Mouse (Mus musculus) heart, embryonic 16.5 days (tissue): ENCODE data around the gene Dcaf17. TPM values are rescaled to one million over a fixed set of nuclear protein-coding genes. Genes with fewer than 3 reads are reported as not detected.

Experiments used
- ATAC-seq: fragments of 200-750 bp; cut with Nextera tagmentation; replicated peaks from 2 replicates; pipeline ENCODE4 v1.8.0; 2017; ENCODE audit warnings: moderate number of reproducible peaks; ENCODE audit not compliant: insufficient read depth, low FRiP score; ENCODE audit errors: extremely low read depth
- H3K27ac ChIP-seq: fragments of 300-500 bp; sonication (generic); 2 replicates; pipeline ENCODE4 v1.5.1; 2014; ENCODE audit warnings: mild to moderate bottlenecking, low read length, control low read depth, moderate library complexity
- H3K27me3 ChIP-seq: fragments of 300-500 bp; sonication (generic); 2 replicates; pipeline ENCODE4 v1.6.1; 2014; ENCODE audit warnings: low read length, mixed read lengths; ENCODE audit not compliant: control insufficient read depth, insufficient read depth
- H3K36me3 ChIP-seq: fragments of 300-500 bp; sonication (generic); 2 replicates; pipeline ENCODE4 v1.6.1; 2014; ENCODE audit not compliant: control insufficient read depth, insufficient read depth
- H3K4me1 ChIP-seq: fragments of 300-500 bp; sonication (generic); 2 replicates; pipeline ENCODE4 v1.6.1; 2014; ENCODE audit warnings: low read length, mixed read lengths; ENCODE audit not compliant: control insufficient read depth, insufficient read depth
- H3K4me2 ChIP-seq: fragments of 300-500 bp; sonication (generic); 2 replicates; pipeline ENCODE4 v1.6.1; 2014; ENCODE audit warnings: low read depth, mild to moderate bottlenecking, control low read depth, low read length
- H3K4me3 ChIP-seq: fragments of 300-500 bp; sonication (generic); 2 replicates; pipeline ENCODE4 v1.5.1; 2014; ENCODE audit warnings: mild to moderate bottlenecking, control low read depth, low read length
- H3K9ac ChIP-seq: fragments of 300-500 bp; sonication (generic); 2 replicates; pipeline ENCODE4 v1.6.1; 2014; ENCODE audit warnings: low read length, control low read depth
- H3K9me3 ChIP-seq: fragments of 300-500 bp; sonication (generic); replicated peaks from 2 replicates; pipeline ENCODE4 v1.6.1; 2016; ENCODE audit warnings: low read length; ENCODE audit not compliant: control insufficient read depth
- WGBS: fragments of 180-500 bp; shearing (Covaris S2); extraction: QIAGEN DNeasy Blood & Tissue Kit; methylation state at CpG from one replicate; pipeline ENCODE4 v1.1.7; 2014; 5-methylcytosine and 5-hydroxymethylcytosine counted together
- polyA plus RNA-seq: library from polyadenylated mRNA; unstranded; fragments of >200 nt; fragmentation: Nextera tagmentation; extraction: Ambion mirVana; gene quantifications from 2 replicates; pipeline ENCODE4 v1.2.1, GENCODE M21; 2015

Dcaf17 gene
- polyA plus RNA-seq, 1 experiment from 2014 or later, result 21.5 TPM

DNA sequence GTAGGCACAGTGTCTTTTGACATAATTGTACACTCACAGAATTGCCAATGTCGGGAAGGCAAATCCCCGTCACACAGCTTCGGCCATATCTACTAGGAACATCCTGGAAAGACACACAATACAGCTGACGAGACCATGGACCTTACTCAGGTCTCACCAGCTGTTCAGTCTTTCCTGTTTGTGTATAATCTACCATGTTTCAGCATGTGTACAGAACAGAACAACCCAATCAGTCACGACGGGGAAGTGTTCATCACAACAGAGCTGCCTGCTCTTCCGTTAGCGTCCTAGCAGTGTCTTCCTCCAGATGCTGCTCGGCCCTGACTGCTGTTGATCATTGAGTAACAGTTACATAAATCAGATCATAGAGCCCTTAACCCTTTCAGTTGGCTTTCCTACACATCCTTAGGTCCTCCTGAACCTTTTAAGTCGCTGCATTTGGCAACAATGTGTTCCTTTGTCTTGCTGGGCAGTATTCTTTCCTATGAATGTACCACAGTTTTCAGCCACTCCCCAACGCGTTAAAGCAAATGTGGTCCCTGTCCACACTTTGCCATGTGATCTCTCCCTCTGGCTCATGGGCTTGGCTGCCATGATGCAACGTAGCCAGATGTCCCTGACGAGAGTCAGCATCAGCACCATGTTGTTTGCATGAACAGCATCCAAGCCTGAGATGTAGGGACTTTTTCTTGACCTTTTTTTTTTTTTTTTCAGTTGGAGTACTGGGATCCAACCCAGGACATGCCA is 50.5 kb downstream of the Dcaf17 start:
- H3K9ac ChIP-seq, result no peak overlapping the region
- no peaks in the 10 kb centered on the region for H3K36me3 ChIP-seq
- 68% methylated on average over 14 of the region's 14 CpGs for WGBS
- H3K4me3 ChIP-seq, result no peak overlapping the region
- no peaks in the 10 kb centered on the region for H3K9me3 ChIP-seq
- H3K27me3 ChIP-seq, result no peaks in the 10 kb centered on the region
- H3K4me1 ChIP-seq, result no peaks in the 10 kb centered on the region
- ATAC-seq, result no peak
- H3K4me2 ChIP-seq, result no peak overlapping the region
- H3K27ac ChIP-seq, result no peak overlapping the region

DNA sequence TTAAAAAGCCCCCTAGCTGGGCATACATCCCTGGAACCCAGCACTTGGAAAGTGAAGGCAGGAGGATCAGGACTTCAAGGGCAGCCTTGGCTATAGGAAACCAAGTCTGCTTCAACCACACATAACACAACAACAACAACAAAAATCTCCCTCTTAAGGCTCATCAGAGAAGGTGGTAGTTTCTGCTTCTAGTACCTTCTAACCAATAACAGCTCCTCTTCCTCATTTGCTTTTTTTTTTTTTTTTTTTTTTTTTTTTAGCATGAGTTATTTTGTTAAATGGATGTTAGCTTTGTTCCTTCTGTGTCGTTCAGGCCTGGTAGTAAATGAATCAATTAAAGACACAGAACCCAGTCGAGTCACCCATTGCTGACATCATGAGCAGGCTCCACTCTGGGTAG is 52.1 kb downstream of the Dcaf17 start:
- no peak overlapping the region for H3K27ac ChIP-seq
- H3K4me2 ChIP-seq, result no peak overlapping the region
- no peak overlapping the region for H3K4me3 ChIP-seq
- H3K9ac ChIP-seq, result no peak overlapping the region
- 73% methylated on average over 2 of the region's 2 CpGs for WGBS
- no peaks in the 10 kb centered on the region for H3K4me1 ChIP-seq
- ATAC-seq, result no peak
- no peaks in the 10 kb centered on the region for H3K36me3 ChIP-seq
- no peaks in the 10 kb centered on the region for H3K9me3 ChIP-seq
- no peaks in the 10 kb centered on the region for H3K27me3 ChIP-seq

GRCm38 (mm10) chr2:71108541-71108940 is 53.4 kb downstream of the Dcaf17 start:
- Histone ChIP-seq H3K9me3 (no peaks in the 10 kb centered on the region), H3K36me3 (no peaks in the 10 kb centered on the region), H3K4me2 (no peak overlapping the region), H3K9ac (no peak overlapping the region), H3K27ac (no peak overlapping the region), H3K4me1 (peaks cover under 1% of the 10 kb centered on the region; the same call in 1 of the 2 replicates), H3K4me3 (no peak overlapping the region), H3K27me3 (no peaks in the 10 kb centered on the region)
- ATAC-seq, result no peak
- WGBS, result 82% methylated on average over 3 of the region's 3 CpGs

DNA sequence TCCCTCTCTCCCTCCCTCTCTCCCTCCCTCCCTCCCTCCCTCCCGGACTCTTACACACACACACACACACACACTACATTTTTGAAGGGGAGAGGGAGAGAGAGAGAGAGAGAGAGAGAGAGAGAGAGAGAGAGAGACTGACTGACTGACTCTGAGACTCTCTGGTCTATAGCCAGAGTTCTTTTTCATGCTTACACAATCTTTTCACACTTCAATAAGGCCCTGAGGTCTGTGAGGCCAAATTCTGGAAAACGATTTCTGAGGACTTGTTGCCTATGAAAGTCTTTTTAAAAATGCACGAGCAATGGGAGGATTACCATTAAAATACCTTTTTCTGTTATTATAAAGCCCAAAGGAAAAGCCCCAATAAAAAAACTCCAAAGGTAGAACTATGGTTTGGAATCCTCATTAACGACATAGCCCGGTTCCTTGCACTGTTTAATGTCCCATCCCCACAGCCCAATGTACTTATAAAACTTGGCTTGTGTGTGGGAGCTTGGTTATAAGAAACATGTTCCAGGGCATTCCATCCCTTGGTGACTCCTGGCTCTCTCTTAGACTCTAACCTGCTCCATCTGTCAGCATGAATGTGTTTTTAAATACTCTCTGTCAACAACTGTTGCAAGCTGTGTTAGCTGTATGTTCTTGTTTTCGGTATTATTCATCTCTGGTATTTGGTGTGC is 58.5 kb downstream of the Dcaf17 start:
- H3K4me1 ChIP-seq, result peaks cover 14% of the 10 kb centered on the region
- H3K36me3 ChIP-seq, result no peaks in the 10 kb centered on the region
- peaks cover 4% of the 10 kb centered on the region; the same call in 1 of the 2 replicates for H3K9me3 ChIP-seq
- no peak overlapping the region for H3K4me3 ChIP-seq
- no peak for ATAC-seq
- 57% methylated on average over 6 of the region's 6 CpGs for WGBS
- H3K9ac ChIP-seq, result no peak overlapping the region
- peaks cover 5% of the 10 kb centered on the region for H3K27me3 ChIP-seq
- H3K4me2 ChIP-seq, result no peak overlapping the region
- no peak overlapping the region for H3K27ac ChIP-seq

GRCm38 (mm10) chr2:71116151-71116550 is 61.0 kb downstream of the Dcaf17 start:
- Histone ChIP-seq H3K4me2 (no peak overlapping the region), H3K36me3 (no peaks in the 10 kb centered on the region), H3K9ac (no peak overlapping the region), H3K9me3 (peaks cover 4% of the 10 kb centered on the region; the same call in 1 of the 2 replicates), H3K27me3 (peaks cover 19% of the 10 kb centered on the region), H3K4me1 (peaks cover 16% of the 10 kb centered on the region), H3K4me3 (no peak overlapping the region), H3K27ac (no peak overlapping the region)
- WGBS, result 91% methylated on average over 4 of the region's 4 CpGs
- no peak for ATAC-seq

DNA sequence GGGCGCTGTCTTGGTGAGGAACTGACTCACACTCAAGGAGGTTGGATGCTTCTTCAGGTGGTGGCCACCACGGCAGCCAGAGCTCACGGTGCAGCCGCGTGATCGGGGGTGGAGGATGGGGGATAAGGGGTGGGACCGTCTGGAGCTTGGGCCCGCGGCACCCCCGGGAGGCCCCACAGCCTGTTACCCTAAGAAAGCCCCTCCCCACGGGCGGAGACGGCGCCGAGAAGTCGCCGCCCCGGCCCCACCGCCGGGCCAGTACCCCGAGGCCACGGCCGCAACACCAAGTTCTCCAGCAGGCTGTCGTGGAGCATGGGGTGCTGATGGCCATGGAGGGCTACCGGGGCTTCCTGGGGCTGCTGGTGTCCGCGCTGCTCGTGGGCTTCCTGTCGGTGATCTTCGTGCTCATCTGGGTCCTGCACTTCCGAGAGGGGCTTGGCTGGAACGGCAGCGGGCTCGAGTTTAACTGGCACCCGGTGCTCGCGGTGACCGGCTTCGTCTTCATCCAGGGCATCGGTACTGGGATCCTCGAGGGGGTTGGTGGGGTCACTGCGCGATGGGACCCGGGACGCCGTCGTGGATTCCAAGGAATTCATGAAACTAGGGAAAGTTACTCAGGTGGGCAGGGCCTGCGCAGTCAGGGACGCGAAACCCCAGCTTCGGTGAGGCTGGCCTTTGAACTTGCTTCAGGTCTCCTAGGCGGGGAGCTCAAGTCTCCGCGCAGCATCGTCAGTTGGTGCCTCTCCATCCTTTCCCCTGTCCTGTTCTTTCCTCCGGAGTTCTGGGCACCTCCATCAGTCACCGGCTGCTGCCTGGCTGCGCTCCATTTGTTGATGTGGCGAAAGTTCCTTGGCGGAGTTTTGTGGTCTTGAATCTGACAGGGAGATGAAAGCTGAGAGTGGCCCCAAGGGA is 62.9 kb downstream of the Dcaf17 start, which contains the start of gene Cybrd1:
TSS of gene Cybrd1 (plus strand) at position 127 of the 912 bp plus-strand sequence.
- Histone ChIP-seq H3K9ac (peak within 1 kb of the TSS; percentile 67), H3K9me3 (peaks cover 4% of the 10 kb centered on the region; the same call in 1 of the 2 replicates), H3K4me1 (peaks cover 16% of the 10 kb centered on the region), H3K36me3 (no peaks in the 10 kb centered on the region), H3K27ac (no peak within 1 kb of the TSS), H3K27me3 (peaks cover 19% of the 10 kb centered on the region), H3K4me2 (peak within 1 kb of the TSS; percentile 87), H3K4me3 (peak within 1 kb of the TSS; percentile 57)
- 2% methylated on average over 60 of the region's 60 CpGs for WGBS
- ATAC-seq, result peak; percentile 58; the same call in 1 of the 2 replicates

DNA sequence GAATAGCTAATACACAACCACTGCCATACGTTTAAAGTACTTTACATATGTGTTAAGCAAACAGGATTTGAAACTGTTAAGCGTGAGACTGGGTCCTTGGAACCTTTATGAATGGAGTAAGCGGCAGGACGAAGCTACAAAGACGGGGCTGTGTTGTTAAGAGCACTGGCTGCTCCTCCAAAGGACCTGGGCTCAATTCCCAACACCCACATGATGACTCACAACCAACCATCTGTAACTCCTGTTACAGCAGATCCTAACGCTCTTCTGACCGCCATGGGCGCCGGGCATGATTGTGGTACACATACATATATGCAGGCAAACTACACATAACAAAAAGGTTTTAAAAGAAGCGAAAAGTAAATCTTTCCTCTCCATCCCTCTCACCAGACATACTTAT is 65.7 kb downstream of the Dcaf17 start:
- no peak for ATAC-seq
- peaks cover 19% of the 10 kb centered on the region for H3K27me3 ChIP-seq
- no peaks in the 10 kb centered on the region for H3K36me3 ChIP-seq
- 82% methylated on average over 10 of the region's 10 CpGs for WGBS
- H3K4me2 ChIP-seq, result no peak overlapping the region
- H3K9me3 ChIP-seq, result peaks cover 4% of the 10 kb centered on the region; the same call in 1 of the 2 replicates
- peaks cover 15% of the 10 kb centered on the region for H3K4me1 ChIP-seq
- no peak overlapping the region for H3K9ac ChIP-seq
- H3K4me3 ChIP-seq, result no peak overlapping the region
- no peak overlapping the region for H3K27ac ChIP-seq

DNA sequence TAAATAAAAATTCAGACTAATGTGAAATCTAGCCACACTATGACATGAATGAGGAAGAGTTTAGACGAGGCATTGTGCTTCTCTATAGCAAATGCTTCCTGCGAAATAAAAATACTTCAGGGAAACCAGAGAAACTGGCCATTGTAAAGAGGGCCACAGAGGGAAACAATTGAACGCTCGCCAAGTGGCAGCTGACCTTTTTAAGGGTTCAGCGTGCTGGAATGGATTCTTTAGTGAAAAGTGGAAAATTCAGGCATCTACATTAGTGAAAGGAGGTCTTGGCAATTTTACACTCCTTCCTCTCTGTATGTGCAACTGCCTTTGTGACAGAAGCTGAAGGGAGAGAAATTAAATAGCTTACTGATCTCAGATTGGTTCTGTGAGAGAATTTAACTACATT is 66.3 kb downstream of the Dcaf17 start:
- no peak for ATAC-seq
- no peaks in the 10 kb centered on the region for H3K36me3 ChIP-seq
- no peak overlapping the region for H3K4me2 ChIP-seq
- H3K4me1 ChIP-seq, result peaks cover 15% of the 10 kb centered on the region
- H3K27me3 ChIP-seq, result peaks cover 19% of the 10 kb centered on the region
- H3K27ac ChIP-seq, result no peak overlapping the region
- no peaks in the 10 kb centered on the region; the same call in 1 of the 2 replicates for H3K9me3 ChIP-seq
- no peak overlapping the region for H3K4me3 ChIP-seq
- WGBS, result 54% methylated on average over 5 of the region's 5 CpGs
- no peak overlapping the region for H3K9ac ChIP-seq
